Mouse (Mus musculus): ENCODE data around the gene Pard3b.

Pard3b gene

DNA sequence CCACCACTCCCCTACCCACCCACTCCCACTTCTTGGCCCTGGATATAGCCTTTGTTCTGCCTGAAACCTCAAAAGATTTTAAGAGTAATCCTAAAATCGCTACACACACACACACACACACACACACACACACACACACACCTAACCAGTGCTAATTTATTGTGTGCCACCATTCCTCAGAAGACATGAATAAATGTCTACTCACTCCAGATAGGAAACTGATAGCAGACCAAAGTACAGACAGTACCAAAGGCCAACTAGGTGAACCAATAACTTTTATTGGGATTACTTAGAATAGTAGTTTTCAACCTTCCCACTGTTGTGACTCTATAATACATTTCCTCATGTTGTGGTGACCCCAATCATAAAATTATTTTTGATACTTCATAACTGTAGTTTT is 483.8 kb downstream of the Pard3b start:
- no peak for DNase-seq

- DNase-seq = no peak
These were observed 490.6 kb downstream of the Pard3b start for GRCm38 (mm10) chr1:62129186-62129585.

DNA sequence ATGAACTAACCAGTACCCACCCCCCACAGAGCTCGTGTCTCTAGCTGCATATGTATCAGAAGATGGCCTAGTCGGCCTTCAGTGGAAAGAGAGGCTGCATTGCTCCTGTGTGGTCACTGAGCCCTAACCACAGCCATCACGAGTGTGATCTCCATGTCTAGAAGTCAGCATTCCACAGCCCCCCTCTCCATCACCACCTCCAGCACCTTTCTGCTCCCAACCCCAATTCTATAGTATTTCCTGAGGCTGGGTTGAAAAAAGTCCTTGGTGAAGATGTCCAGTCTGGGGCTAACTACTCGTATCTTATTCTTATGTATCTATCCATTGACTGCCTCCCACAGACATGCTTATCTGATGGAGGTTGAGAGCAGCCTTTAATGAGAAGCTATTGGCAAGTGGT is 509.5 kb downstream of the Pard3b start:
- DNase-seq = no peak

- no peak for DNase-seq
These were observed 510.2 kb downstream of the Pard3b start for GRCm38 (mm10) chr1:62148786-62149185.

- no peak for DNase-seq
These were observed 517.3 kb downstream of the Pard3b start for GRCm38 (mm10) chr1:62155970-62156369.

GRCm38 (mm10) chr1:62159592-62159991 is 521.0 kb downstream of the Pard3b start:
- no peak for DNase-seq

DNA sequence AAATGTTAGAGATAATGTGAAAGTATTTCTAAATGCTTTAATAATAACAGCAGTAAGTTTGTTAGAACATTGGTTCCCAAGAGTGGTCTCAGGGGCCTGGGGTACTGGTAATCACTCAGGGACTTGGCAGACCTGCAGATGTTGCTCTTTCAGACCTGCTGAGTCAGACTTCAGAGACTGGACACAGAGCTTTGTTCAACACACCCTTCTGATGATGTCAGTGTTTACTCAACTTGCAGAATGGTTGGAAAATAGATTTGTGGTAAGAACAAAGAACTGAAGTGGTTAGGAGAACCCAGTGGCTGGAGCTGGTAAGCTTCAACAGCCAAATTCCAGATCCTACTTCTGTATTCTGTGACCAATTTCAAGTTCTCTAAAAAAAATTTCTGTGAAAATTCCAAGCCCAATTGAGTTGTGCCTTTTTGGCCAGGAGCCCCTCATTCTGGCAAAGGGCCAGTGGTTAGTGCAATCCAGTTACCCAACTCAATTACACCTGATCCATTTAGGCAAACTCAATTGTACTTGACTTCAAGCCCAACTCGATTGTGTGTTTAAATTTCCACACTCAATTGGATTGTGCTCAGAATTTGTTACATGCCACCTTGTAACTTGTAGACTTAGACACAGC is 536.5 kb downstream of the Pard3b start:
- DNase-seq = no peak

DNA sequence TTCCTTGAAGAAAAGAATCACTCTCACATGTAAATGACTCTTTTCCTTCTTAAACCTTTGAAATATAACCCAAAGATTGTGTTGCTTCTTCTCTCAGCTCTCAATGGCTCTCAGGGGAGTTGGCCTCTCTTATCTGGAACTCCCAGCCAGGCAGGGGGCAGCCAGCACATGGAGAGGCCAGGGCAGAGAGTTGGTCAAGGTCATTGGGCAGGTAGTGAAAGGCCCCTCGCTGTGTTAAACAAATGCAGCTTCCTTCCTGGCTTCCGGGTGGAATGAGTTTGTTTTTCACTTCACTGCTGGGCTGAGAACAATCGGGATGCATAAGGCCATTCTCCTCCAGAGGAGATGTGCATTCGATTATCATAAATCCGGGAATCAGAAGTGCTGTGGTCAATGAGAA is 543.0 kb downstream of the Pard3b start:
- DNase-seq = no peak

DNA sequence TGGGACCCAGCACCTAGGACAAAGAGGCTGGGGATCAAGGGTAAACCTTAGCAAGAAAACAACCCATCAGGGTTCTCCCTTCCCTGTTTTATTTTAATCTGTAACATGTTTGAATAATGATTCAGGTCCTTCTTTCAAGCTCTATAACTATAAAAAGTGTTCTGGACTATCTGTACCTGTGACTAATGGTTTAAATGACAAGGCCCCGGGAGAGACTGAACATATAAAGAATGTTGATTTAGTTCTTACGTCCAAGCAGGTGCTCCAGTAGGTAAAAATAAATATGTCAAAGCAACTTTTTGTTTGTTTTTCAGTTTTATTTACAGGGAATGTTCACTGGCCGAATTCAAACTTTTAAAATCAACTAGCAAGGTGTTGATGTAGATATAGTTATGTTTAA is 544.0 kb downstream of the Pard3b start:
- DNase-seq = no peak

- DNase-seq = no peak
These were observed 552.2 kb downstream of the Pard3b start for GRCm38 (mm10) chr1:62190786-62191185.

GRCm38 (mm10) chr1:62197515-62197914 is 558.9 kb downstream of the Pard3b start:
- no peak for DNase-seq

DNA sequence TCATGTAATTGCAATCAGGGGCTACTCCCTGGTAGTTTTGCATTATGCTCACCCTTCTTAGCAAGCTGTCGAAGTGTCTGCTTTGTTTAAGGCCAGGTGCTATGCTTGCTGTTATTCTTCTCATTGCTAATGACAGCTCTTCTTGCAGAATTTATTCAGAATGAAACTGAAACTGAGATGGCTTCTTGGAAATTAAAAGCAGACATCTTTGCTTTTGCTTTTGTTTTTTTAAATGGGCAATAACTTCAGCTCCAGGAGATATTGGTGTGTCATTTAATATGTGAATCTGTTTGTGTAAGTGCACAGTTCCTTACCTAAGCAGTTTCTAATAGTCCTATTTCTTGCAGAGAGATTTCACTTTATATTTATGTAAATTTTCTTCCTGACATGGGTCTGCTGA is 562.3 kb downstream of the Pard3b start:
- no peak for DNase-seq

- DNase-seq = no peak
These were observed 563.1 kb downstream of the Pard3b start for GRCm38 (mm10) chr1:62201686-62202257.

DNA sequence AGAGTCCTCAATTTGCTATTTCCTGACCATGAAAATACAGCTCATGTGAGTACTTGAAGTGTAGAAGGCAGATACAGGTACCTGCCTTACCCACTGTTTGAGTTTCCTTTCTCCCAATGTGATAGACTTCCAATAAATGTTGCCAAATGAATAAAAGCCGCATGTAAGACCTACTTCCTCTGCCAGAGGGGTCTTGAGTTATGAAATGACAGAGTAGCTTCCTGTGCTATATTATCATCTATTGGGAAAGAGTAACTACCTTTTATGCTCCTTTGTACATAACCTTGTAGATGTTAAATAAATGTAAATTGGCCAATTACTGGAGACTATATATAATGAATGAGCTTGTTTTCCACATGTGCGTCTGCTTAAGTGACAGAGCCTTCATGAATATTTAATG is 574.7 kb downstream of the Pard3b start:
- DNase-seq = no peak

DNA sequence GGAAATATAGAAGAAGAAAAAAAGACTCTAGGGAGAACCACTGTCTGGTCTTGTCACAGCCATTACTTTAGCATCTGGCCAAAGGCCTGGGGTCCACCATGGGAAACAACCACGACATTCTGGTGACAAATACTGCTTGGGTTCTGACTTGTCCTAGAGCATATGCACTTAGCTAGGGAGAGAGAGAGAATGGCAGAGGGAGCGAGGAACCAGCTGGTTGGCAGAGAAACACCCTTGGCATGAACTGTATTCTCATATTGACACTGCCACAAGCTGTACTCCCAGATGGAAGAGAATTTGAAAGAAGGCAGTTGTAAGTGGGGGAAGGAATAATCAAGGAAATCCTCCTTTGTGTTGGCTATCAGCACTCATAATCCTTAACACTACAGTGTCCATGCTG is 577.2 kb downstream of the Pard3b start:
- no peak for DNase-seq

DNA sequence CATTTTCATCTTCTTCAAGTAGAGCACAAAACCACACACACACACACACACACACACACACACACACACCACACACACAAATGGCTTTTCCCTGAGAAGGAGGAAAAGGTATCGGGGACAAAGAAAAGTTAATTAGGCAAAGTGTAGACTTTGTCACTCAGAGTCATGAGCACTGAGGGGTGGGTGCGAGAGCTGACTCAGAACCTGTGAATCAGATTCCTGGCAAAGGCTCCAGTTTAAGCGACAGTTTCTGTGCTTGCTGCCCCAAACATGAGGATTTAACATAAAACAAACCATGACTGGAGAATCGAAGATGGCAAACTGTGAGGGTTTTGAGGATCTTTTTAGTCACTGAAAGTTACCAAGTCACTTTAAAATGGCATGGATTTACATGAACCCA is 577.9 kb downstream of the Pard3b start:
- DNase-seq = no peak

- no peak for DNase-seq
These were observed 590.5 kb downstream of the Pard3b start for GRCm38 (mm10) chr1:62229129-62229528.

DNA sequence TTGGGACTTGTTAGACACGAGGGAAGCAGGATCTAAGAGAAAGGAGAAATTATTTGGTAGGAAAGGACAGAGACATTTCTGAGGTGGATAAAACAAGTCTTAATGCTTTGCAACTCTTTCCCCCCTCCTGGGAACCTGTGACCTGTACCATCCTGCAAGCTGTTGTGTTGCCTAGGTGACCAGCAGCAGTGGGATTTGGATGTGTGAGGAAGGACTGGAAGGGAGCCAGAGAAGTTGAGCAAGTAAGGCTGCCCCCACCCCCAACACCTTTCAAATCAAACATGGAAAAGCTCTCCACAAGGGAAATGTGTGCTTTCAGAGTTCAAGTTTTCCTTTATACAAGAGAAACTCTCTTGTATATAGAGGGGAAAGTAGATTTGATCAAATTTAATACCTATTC is 595.4 kb downstream of the Pard3b start:
- DNase-seq = no peak

DNA sequence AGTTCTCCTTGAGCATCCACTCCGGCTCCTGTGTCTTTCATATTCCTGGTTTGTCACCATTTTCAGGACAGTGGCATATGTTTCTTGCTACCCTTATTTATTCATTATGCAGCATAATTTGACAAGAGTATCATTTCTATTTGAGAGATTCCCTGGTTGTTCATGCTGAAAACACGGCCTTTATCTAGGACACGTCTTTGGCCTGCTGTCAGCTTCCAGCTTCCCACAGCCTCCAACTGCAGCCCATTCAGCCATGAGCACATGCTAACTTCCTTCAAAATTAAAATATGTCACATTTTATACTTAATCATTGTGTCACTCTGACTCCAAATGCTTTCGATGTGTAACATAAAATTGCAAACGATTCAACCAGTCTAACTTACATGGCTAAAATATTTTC is 596.5 kb downstream of the Pard3b start:
- no peak for DNase-seq

DNA sequence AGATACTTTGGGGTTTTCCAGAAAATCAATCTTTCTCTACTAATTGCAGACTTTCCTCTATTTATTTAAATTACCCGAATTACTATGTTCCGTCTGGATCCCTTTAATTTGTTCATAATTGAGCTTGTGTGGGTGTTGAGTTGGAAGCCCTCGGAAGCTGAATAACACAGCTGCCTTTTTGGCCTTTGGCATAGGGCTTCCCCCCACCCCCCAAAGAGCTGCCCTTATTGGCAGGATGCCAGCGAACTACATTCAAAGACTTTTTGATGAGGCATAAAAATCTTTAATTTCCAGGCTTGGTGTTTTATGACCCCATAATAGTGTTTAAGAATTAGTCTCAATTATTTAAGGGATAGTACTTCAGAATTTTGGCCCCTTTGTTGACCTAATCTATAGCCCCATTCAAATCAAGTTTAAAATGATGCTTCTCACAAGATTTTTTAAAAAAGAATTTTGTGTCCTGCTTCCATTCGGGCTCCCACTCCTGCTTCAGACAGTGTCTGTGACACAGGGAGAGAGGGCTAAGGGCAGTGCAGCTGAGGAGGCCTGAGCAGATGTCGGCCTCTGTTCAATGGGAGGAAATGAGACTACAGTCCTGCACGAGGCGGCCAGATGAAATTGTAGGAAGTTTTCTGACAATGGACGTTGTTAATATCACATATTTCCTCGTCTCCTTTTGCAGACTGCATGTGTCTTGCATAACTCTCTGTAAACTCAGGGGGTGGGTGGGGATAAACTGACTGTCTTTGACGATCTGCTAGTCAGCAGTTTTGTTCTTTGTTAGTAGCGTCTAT is 605.8 kb downstream of the Pard3b start:
- no peak for DNase-seq

DNA sequence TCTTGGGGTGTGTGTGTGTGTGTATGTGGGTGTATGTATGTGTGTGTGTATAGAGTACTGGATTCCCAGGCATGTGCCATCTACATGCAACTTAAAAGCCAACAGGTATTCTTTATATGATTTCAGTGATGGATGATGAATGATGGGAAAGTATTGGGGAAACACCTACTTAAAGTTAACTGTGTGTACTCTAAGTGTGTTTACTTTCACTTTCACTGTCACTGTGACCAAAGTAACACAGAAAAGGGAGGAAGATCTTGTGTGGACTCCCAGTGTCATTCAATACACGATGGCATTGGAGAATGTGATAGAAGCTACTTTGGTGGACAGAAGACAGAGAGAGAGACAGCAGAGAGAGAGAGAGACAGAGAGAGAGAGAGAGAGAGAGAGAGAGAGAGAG is 613.8 kb downstream of the Pard3b start:
- DNase-seq = no peak

DNA sequence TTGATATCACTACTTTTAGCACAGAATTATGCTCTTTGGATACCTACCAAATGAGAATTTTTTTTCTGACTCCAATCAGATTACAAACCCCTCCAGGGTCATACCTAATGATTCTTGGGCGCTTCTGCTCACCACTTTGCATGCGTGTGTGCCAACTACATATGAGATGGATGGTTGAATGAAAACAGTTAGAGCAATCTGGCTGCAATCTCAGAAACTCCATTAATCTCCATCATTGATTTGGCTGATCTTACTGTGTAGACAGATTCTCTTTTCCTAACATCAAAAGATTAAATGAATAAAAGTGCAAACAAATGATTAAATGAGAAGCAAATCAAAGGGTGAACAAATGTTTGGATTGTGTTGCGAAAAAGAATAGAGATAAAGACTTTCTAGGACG is 615.7 kb downstream of the Pard3b start:
- DNase-seq = no peak

- no peak for DNase-seq
These were observed 616.3 kb downstream of the Pard3b start for GRCm38 (mm10) chr1:62254888-62255287.

GRCm38 (mm10) chr1:62276466-62276865 is 637.8 kb downstream of the Pard3b start:
- DNase-seq = no peak

Measured in kidney, adult 11 months (tissue).